Mouse (Mus musculus) sigmoid colon, adult 10 weeks (tissue): ENCODE data around the gene Elf3. TPM values are rescaled to one million over a fixed set of nuclear protein-coding genes. Genes with fewer than 3 reads are reported as not detected.

Experiments
- polyA plus RNA-seq: library from polyadenylated mRNA; stranded (reverse); fragments of 350-450 nt; fragmentation: Illumina TruSeq; extraction: RNeasy Lipid Tissue Mini Kit (QIAGEN cat#74804); gene quantifications from one replicate; pipeline ENCODE4 v1.2.3, GENCODE M21; 2014; ENCODE audit warnings: low read depth, low replicate concordance

The Elf3 gene
- 38.8 TPM for polyA plus RNA-seq

GRCm38 (mm10) chr1:135258380-135259127 lies at the start of gene Elf3:
Gene Elf3, minus strand, starts transcription at chr1:135258568.

GRCm38 (mm10) chr1:135283826-135284291 lies 25.5 kb upstream of the Elf3 start, which contains the start of gene Rnpep:
Gene Rnpep, minus strand, starts transcription at chr1:135284084.

Other genes with a start within 250 kb of the Elf3 start
- gene Lgr6, start 153.3 kb downstream of the Elf3 start, polyA plus RNA-seq: 0.16 TPM
- gene Ptpn7, start 125.9 kb downstream of the Elf3 start, polyA plus RNA-seq: 0.60 TPM
- gene Arl8a, start 111.7 kb downstream of the Elf3 start, polyA plus RNA-seq: 24.8 TPM
- 1.0 TPM for gene Gpr37l1, start 90.9 kb downstream of the Elf3 start, polyA plus RNA-seq
- gene Rnpep, start 25.5 kb upstream of the Elf3 start, polyA plus RNA-seq: 31.2 TPM
- gene Timm17a, start 55.2 kb upstream of the Elf3 start, polyA plus RNA-seq: 23.1 TPM
- 6.6 TPM for gene Lmod1, start 66.2 kb upstream of the Elf3 start, polyA plus RNA-seq
- gene Shisa4, start 116.7 kb upstream of the Elf3 start, polyA plus RNA-seq: not detected
- 12.9 TPM for gene Ipo9, start 171.9 kb upstream of the Elf3 start, polyA plus RNA-seq